Mouse (Mus musculus) small intestine, adult 2 months (tissue): Measurements from ENCODE around the gene Nav2.

ENCODE experiments used
- CTCF ChIP-seq: fragments of 200-500 bp; IDR thresholded peaks from 2 replicates; pipeline ENCODE4 v1.5.1; 2012; ENCODE audit warnings: low read depth, mild to moderate bottlenecking, control low read depth, inconsistent platforms, low read length, moderate library complexity, mixed read lengths; ENCODE audit not compliant: insufficient replicate concordance, insufficient read length; ENCODE audit errors: extremely low read depth
- POLR2A ChIP-seq: fragments of 200-500 bp; IDR thresholded peaks from 2 replicates; pipeline ENCODE4 v1.6.1; 2012; ENCODE audit warnings: low read depth, mild to moderate bottlenecking, control low read depth, inconsistent platforms, low read length, moderate library complexity

DNA sequence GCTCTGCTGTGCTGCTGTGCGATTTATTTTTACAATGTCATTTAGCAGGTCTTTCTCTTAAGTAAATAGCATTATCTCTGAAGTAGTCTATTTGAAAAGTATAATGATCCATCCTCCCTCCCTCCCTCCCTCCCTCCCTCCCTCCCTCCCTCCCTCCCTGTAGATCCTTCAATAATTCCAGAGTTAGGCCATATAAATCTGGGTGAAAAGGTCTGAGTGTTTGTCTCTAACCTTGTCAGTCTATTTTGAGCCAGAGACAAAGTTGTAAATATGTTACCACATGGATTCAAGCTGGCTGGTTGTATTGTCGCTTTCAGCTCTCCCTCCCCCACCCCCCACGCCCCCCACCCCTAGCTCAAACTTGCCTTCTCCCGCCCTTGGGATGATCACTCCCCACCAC lies 619.4 kb downstream of the Nav2 start:
- TF ChIP-seq CTCF: no peak
- TF ChIP-seq POLR2A: no peak
